Mouse (Mus musculus): ENCODE results near the gene Scyl1.

The Scyl1 gene

GRCm38 (mm10) chr19:5803041-5803880 lies 32.0 kb upstream of the Scyl1 start:
- in situ Hi-C loops (cut with MboI; ENCODE audit: low sequenced_read_pairs): no loop called here

GRCm38 (mm10) chr19:5802787-5803040 lies 31.5 kb upstream of the Scyl1 start:
- in situ Hi-C loops (cut with MboI; ENCODE audit: low sequenced_read_pairs): no loop called here

- in situ Hi-C loops (cut with MboI; ENCODE audit: low sequenced_read_pairs): no loop called here
Observed at GRCm38 (mm10) chr19:5802011-5802786, 31.0 kb upstream of the Scyl1 start.

- in situ Hi-C loops (cut with MboI; ENCODE audit: low sequenced_read_pairs): no loop called here
Observed at GRCm38 (mm10) chr19:5801432-5801964, 30.3 kb upstream of the Scyl1 start.

GRCm38 (mm10) chr19:5800632-5801431 lies 29.6 kb upstream of the Scyl1 start:
- in situ Hi-C loops (cut with MboI; ENCODE audit: low sequenced_read_pairs): no loop called here

GRCm38 (mm10) chr19:5800350-5800631 lies 29.1 kb upstream of the Scyl1 start:
- in situ Hi-C loops (cut with MboI; ENCODE audit: low sequenced_read_pairs): no loop called here

GRCm38 (mm10) chr19:5799566-5800349 lies 28.5 kb upstream of the Scyl1 start:
- in situ Hi-C loops (cut with MboI; ENCODE audit: low sequenced_read_pairs): loop anchor here (10.0 kb wide), 1 partner anchor 85 kb away; no protein-coding TSS in a partner anchor

GRCm38 (mm10) chr19:5798700-5799479 lies 27.7 kb upstream of the Scyl1 start:
- in situ Hi-C loops (cut with MboI; ENCODE audit: low sequenced_read_pairs): loop anchor here (10.0 kb wide), 1 partner anchor 86 kb away; no protein-coding TSS in a partner anchor

- in situ Hi-C loops (cut with MboI; ENCODE audit: low sequenced_read_pairs): loop anchor here (10.0 kb wide), 1 partner anchor 87 kb away; no protein-coding TSS in a partner anchor
Observed at GRCm38 (mm10) chr19:5797381-5798111, 26.3 kb upstream of the Scyl1 start.

GRCm38 (mm10) chr19:5796573-5797111 lies 25.4 kb upstream of the Scyl1 start:
- in situ Hi-C loops (cut with MboI; ENCODE audit: low sequenced_read_pairs): loop anchor here (10.0 kb wide), 1 partner anchor 88 kb away; no protein-coding TSS in a partner anchor

- in situ Hi-C loops (cut with MboI; ENCODE audit: low sequenced_read_pairs): loop anchor here (10.0 kb wide), 1 partner anchor 89 kb away; no protein-coding TSS in a partner anchor
Observed at GRCm38 (mm10) chr19:5795668-5796572, 24.7 kb upstream of the Scyl1 start.

- in situ Hi-C loops (cut with MboI; ENCODE audit: low sequenced_read_pairs): loop anchor here (10.0 kb wide), 1 partner anchor 90 kb away; no protein-coding TSS in a partner anchor
Observed at GRCm38 (mm10) chr19:5794771-5795576, 23.8 kb upstream of the Scyl1 start.

- in situ Hi-C loops (cut with MboI; ENCODE audit: low sequenced_read_pairs): loop anchor here (10.0 kb wide), 1 partner anchor 91 kb away; no protein-coding TSS in a partner anchor
Observed at GRCm38 (mm10) chr19:5793917-5794770, 22.9 kb upstream of the Scyl1 start.

- in situ Hi-C loops (cut with MboI; ENCODE audit: low sequenced_read_pairs): loop anchor here (10.0 kb wide), 1 partner anchor 92 kb away; no protein-coding TSS in a partner anchor
Observed at GRCm38 (mm10) chr19:5793116-5793515, 21.9 kb upstream of the Scyl1 start.

GRCm38 (mm10) chr19:5791329-5791728 lies 20.1 kb upstream of the Scyl1 start:
- in situ Hi-C loops (cut with MboI; ENCODE audit: low sequenced_read_pairs): loop anchor here (10.0 kb wide), 1 partner anchor 93 kb away; no protein-coding TSS in a partner anchor
